Mouse (Mus musculus) lung, embryonic 16.5 days (tissue): ENCODE measurements at regions not wholly inside any gene's neighbourhood (a gene's known extent, or its start where the extent isn't known, plus 50 kb on each side); places are given as distances from the start of the nearest gene placed in this dataset.

Source experiments
- ATAC-seq: fragments of 200-750 bp; cut with Nextera tagmentation; 2 replicates; pipeline ENCODE4 v1.8.0; 2017; ENCODE audit warnings: low read depth, mild to moderate bottlenecking, moderate library complexity
- H3K27ac ChIP-seq: fragments of 300-500 bp; sonication (generic); 2 replicates; pipeline ENCODE4 v1.5.1; 2014; ENCODE audit warnings: mild to moderate bottlenecking, control low read depth, low read length
- H3K27me3 ChIP-seq: fragments of 300-500 bp; sonication (generic); 2 replicates; pipeline ENCODE4 v1.6.1; 2014; ENCODE audit warnings: low read depth, low read length, mixed read lengths; ENCODE audit not compliant: control insufficient read depth, insufficient read depth
- H3K36me3 ChIP-seq: fragments of 300-500 bp; sonication (generic); 2 replicates; pipeline ENCODE4 v1.6.1; 2014; ENCODE audit warnings: low read length; ENCODE audit not compliant: control insufficient read depth, insufficient read depth
- H3K4me1 ChIP-seq: fragments of 300-500 bp; sonication (generic); replicated peaks from 2 replicates; pipeline ENCODE4 v1.6.1; 2014; ENCODE audit warnings: low read length, mixed read lengths; ENCODE audit not compliant: control insufficient read depth, insufficient read depth
- H3K4me2 ChIP-seq: fragments of 300-500 bp; sonication (generic); 2 replicates; pipeline ENCODE4 v1.6.1; 2014; ENCODE audit warnings: low read depth, low read length, control low read depth
- H3K4me3 ChIP-seq: fragments of 300-500 bp; sonication (generic); 2 replicates; pipeline ENCODE4 v1.5.1; 2014; ENCODE audit warnings: mild to moderate bottlenecking, low read length, control low read depth
- H3K9ac ChIP-seq: fragments of 300-500 bp; sonication (generic); 2 replicates; pipeline ENCODE4 v1.6.1; 2014; ENCODE audit warnings: low read length, control low read depth
- H3K9me3 ChIP-seq: fragments of 300-500 bp; sonication (generic); 2 replicates; pipeline ENCODE4 v1.6.1; 2016; ENCODE audit warnings: low read length; ENCODE audit not compliant: control insufficient read depth
- WGBS: fragments of 180-500 bp; shearing (Covaris S2); extraction: QIAGEN DNeasy Blood & Tissue Kit; methylation state at CpG from one replicate; pipeline ENCODE4 v1.1.7; 2014; 5-methylcytosine and 5-hydroxymethylcytosine counted together

GRCm38 (mm10) chr3:39455650-39456049 is 568.9 kb downstream of the Fat4 start:
- H3K36me3 ChIP-seq: no peaks in the 10 kb centered on the region
- H3K9me3 ChIP-seq: no peaks in the 10 kb centered on the region
- no peak overlapping the region for H3K9ac ChIP-seq
- H3K27ac ChIP-seq: no peak overlapping the region
- no peak overlapping the region for H3K4me2 ChIP-seq
- ATAC-seq: no peak
- H3K4me3 ChIP-seq: no peak overlapping the region
- H3K27me3 ChIP-seq: no peaks in the 10 kb centered on the region
- H3K4me1 ChIP-seq: peaks cover 5% of the 10 kb centered on the region

GRCm38 (mm10) chr3:39460183-39460888 is 573.6 kb downstream of the Fat4 start:
- Histone ChIP-seq H3K27me3 (no peaks in the 10 kb centered on the region), H3K27ac (peak overlapping the region; percentile 27; the same call in 1 of the 2 replicates), H3K4me2 (peak overlapping the region; percentile 26), H3K9ac (no peak overlapping the region), H3K9me3 (no peaks in the 10 kb centered on the region), H3K4me3 (no peak overlapping the region), H3K36me3 (no peaks in the 10 kb centered on the region), H3K4me1 (peaks cover 6% of the 10 kb centered on the region)
- ATAC-seq: peak; percentile 81
- 27% methylated on average over 14 of the region's 14 CpGs for WGBS

- Histone ChIP-seq H3K27ac (no peak overlapping the region), H3K36me3 (no peaks in the 10 kb centered on the region), H3K4me1 (peaks cover 6% of the 10 kb centered on the region), H3K27me3 (no peaks in the 10 kb centered on the region), H3K4me3 (no peak overlapping the region), H3K4me2 (no peak overlapping the region), H3K9me3 (no peaks in the 10 kb centered on the region), H3K9ac (no peak overlapping the region)
- 89% methylated on average over 4 of the region's 4 CpGs for WGBS
- ATAC-seq: no peak
These were observed 574.8 kb downstream of the Fat4 start for GRCm38 (mm10) chr3:39461561-39461960.

- Histone ChIP-seq H3K9me3 (no peaks in the 10 kb centered on the region), H3K27me3 (no peaks in the 10 kb centered on the region), H3K36me3 (no peaks in the 10 kb centered on the region), H3K27ac (no peak overlapping the region), H3K9ac (no peak overlapping the region), H3K4me3 (no peak overlapping the region), H3K4me2 (no peak overlapping the region), H3K4me1 (no peaks in the 10 kb centered on the region)
- WGBS: 75% methylated on average over 3 of the region's 3 CpGs
- no peak for ATAC-seq
These were observed 579.1 kb downstream of the Fat4 start for GRCm38 (mm10) chr3:39465811-39466210.

GRCm38 (mm10) chr3:39489392-39489791 is 602.7 kb downstream of the Fat4 start:
- no peaks in the 10 kb centered on the region for H3K36me3 ChIP-seq
- WGBS: 40% methylated on average over 7 of the region's 7 CpGs

GRCm38 (mm10) chr3:39494363-39494762 is 607.6 kb downstream of the Fat4 start:
- 81% methylated on average over 3 of the region's 3 CpGs for WGBS
- no peaks in the 10 kb centered on the region for H3K4me1 ChIP-seq

More at GRCm38 (mm10) chr3:39489392-39489791, 602.7 kb downstream of the Fat4 start:
- no peak overlapping the region for H3K4me3 ChIP-seq
- H3K9ac ChIP-seq: no peak overlapping the region
- no peaks in the 10 kb centered on the region for H3K27me3 ChIP-seq
- no peak overlapping the region for H3K27ac ChIP-seq
- no peaks in the 10 kb centered on the region for H3K4me1 ChIP-seq
- ATAC-seq: peak; percentile 75; the same call in 1 of the 2 replicates
- no peak overlapping the region for H3K4me2 ChIP-seq
- H3K9me3 ChIP-seq: no peaks in the 10 kb centered on the region

GRCm38 (mm10) chr3:39528087-39528486 is 641.3 kb downstream of the Fat4 start:
- H3K9ac ChIP-seq: no peak overlapping the region
- H3K4me3 ChIP-seq: no peak overlapping the region
- H3K27me3 ChIP-seq: no peaks in the 10 kb centered on the region
- no peak overlapping the region for H3K4me2 ChIP-seq
- ATAC-seq: no peak
- H3K36me3 ChIP-seq: no peaks in the 10 kb centered on the region
- no peaks in the 10 kb centered on the region for H3K9me3 ChIP-seq
- H3K4me1 ChIP-seq: no peaks in the 10 kb centered on the region
- 94% methylated on average over 5 of the region's 5 CpGs for WGBS
- no peak overlapping the region for H3K27ac ChIP-seq

More at GRCm38 (mm10) chr3:39494363-39494762, 607.6 kb downstream of the Fat4 start:
- H3K4me2 ChIP-seq: no peak overlapping the region
- no peak overlapping the region for H3K4me3 ChIP-seq
- no peak for ATAC-seq
- H3K27ac ChIP-seq: no peak overlapping the region
- H3K27me3 ChIP-seq: no peaks in the 10 kb centered on the region
- no peaks in the 10 kb centered on the region for H3K9me3 ChIP-seq
- no peaks in the 10 kb centered on the region for H3K36me3 ChIP-seq
- H3K9ac ChIP-seq: no peak overlapping the region

GRCm38 (mm10) chr3:39537515-39537914 is 650.8 kb downstream of the Fat4 start:
- Histone ChIP-seq H3K9me3 (no peaks in the 10 kb centered on the region), H3K4me1 (no peaks in the 10 kb centered on the region), H3K27me3 (no peaks in the 10 kb centered on the region), H3K4me2 (no peak overlapping the region), H3K9ac (no peak overlapping the region), H3K4me3 (no peak overlapping the region), H3K36me3 (no peaks in the 10 kb centered on the region), H3K27ac (no peak overlapping the region)
- ATAC-seq: no peak
- 85% methylated on average over 2 of the region's 2 CpGs for WGBS

GRCm38 (mm10) chr3:39540530-39541118 is 653.9 kb downstream of the Fat4 start:
- Histone ChIP-seq H3K4me3 (no peak overlapping the region), H3K36me3 (no peaks in the 10 kb centered on the region), H3K4me1 (no peaks in the 10 kb centered on the region), H3K9ac (no peak overlapping the region), H3K9me3 (no peaks in the 10 kb centered on the region), H3K27me3 (no peaks in the 10 kb centered on the region), H3K27ac (no peak overlapping the region), H3K4me2 (no peak overlapping the region)
- WGBS: 64% methylated on average over 7 of the region's 7 CpGs
- ATAC-seq: no peak
